Mouse (Mus musculus): Measurements from ENCODE around the gene Abhd4. TPM values are rescaled to one million over a fixed set of nuclear protein-coding genes. Genes with fewer than 3 reads are reported as not detected.

Abhd4 gene
- 51.1 and 58.3 TPM in 2 replicates for polyA plus RNA-seq (2012; rRNA removed; ENCODE audit: low replicate concordance)

GRCm38 (mm10) chr14:54253741-54254291 is at the start of gene Abhd4, which contains the start of gene Dad1:
Abhd4 (plus strand) TSS chr14:54254188.
Dad1 (minus strand) TSS chr14:54254104.

DNA sequence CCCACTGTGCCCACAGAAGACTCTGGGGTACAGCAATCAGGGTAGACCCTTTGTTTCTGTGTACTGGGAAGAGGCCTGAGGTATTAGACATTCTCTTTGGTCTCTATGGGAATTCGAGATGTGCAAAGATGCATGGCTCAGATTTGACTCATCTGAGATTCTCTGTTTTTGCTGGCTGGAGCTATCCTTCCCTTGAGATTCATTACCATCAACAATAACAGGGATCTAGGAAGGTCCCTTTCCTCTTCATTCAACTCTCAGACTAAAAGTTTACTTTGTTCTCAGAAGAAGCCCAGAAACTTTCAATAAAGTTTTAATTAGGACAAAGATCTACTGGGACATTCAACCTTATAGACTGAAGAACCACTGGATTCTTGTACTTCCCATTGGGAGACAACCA is 30.9 kb downstream of the Abhd4 start, which contains the start of gene Olfr49:
Gene Olfr49 (minus strand): TSS at position 101 of the 400 bp plus-strand sequence.

Other genes starting within 250 kb of the Abhd4 start
- gene Dad1, start 84 bp upstream of the Abhd4 start, polyA plus RNA-seq (2012; rRNA removed; ENCODE audit: low replicate concordance) = 983 and 1,121 TPM in 2 replicates
- gene Olfr49, start 30.8 kb downstream of the Abhd4 start, polyA plus RNA-seq (2012; rRNA removed; ENCODE audit: low replicate concordance) = not detected in 2 replicates
- gene Oxa1l, start 106.6 kb downstream of the Abhd4 start, polyA plus RNA-seq (2012; rRNA removed; ENCODE audit: low replicate concordance) = 160 and 217 TPM in 2 replicates
- gene Slc7a7, start 163.6 kb downstream of the Abhd4 start, polyA plus RNA-seq (2012; rRNA removed; ENCODE audit: low replicate concordance) = 98.2 and 314 TPM in 2 replicates
- 432 and 2,473 TPM in 2 replicates for gene Mrpl52, start 172.7 kb downstream of the Abhd4 start, polyA plus RNA-seq (2012; rRNA removed; ENCODE audit: low replicate concordance)
- gene Mmp14, start 177.4 kb downstream of the Abhd4 start, polyA plus RNA-seq (2012; rRNA removed; ENCODE audit: low replicate concordance) = 91.4 and 100.0 TPM in 2 replicates
- 234 and 458 TPM in 2 replicates for gene Lrp10, start 209.9 kb downstream of the Abhd4 start, polyA plus RNA-seq (2012; rRNA removed; ENCODE audit: low replicate concordance)
- 0.16 and 0.18 TPM in 2 replicates for gene Rem2, start 221.9 kb downstream of the Abhd4 start, polyA plus RNA-seq (2012; rRNA removed; ENCODE audit: low replicate concordance)

All from duodenum, adult 2 months (tissue).